Mouse (Mus musculus) C2C12 (cell line): Measurements from ENCODE around the gene Cacna1c. TPM values are rescaled to one million over a fixed set of nuclear protein-coding genes. Genes with fewer than 3 reads are reported as not detected.

ENCODE experiments used
- H3K27me3 ChIP-seq: one replicate; pipeline ENCODE4 v1.6.1; 2011; ENCODE audit not compliant: control insufficient read depth, insufficient read depth, insufficient read length
- H3K36me3 ChIP-seq: one replicate; pipeline ENCODE4 v1.6.1; 2011; ENCODE audit not compliant: control insufficient read depth, insufficient read depth
- H3K4me3 ChIP-seq: one replicate; pipeline ENCODE4 v1.5.1; 2011; ENCODE audit warnings: mild to moderate bottlenecking, control low read depth; ENCODE audit not compliant: poor library complexity, insufficient read depth, severe bottlenecking
- H3K79me2 ChIP-seq: one replicate; pipeline ENCODE4 v1.6.1; 2011; ENCODE audit not compliant: control insufficient read depth, insufficient read depth
- H3K79me3 ChIP-seq: one replicate; pipeline ENCODE4 v1.6.1; 2011; ENCODE audit warnings: low read depth, control low read depth
- H3ac ChIP-seq: one replicate; pipeline ENCODE3; 2011; ENCODE audit warnings: low read depth; ENCODE audit not compliant: control insufficient read depth, insufficient read length
- CEBPB ChIP-seq: IDR thresholded peaks from one replicate; pipeline ENCODE4 v1.6.1; 2011; ENCODE audit warnings: low read depth, mild to moderate bottlenecking, control low read depth, moderate library complexity
- CTCF ChIP-seq: IDR thresholded peaks from one replicate; pipeline ENCODE4 v1.5.1; 2011; ENCODE audit not compliant: control insufficient read depth, insufficient read depth, insufficient read length
- FOSL1 ChIP-seq: IDR thresholded peaks from one replicate; pipeline ENCODE4 v1.8.0; 2011; ENCODE audit warnings: mild to moderate bottlenecking, low read length; ENCODE audit not compliant: poor library complexity, insufficient read depth, severe bottlenecking
- MAX ChIP-seq: IDR thresholded peaks from one replicate; pipeline ENCODE4 v1.6.1; 2011; ENCODE audit warnings: mild to moderate bottlenecking, control low read depth
- MYOD1 ChIP-seq: IDR thresholded peaks from one replicate; pipeline ENCODE4 v1.6.1; 2011; ENCODE audit warnings: low read depth; ENCODE audit not compliant: control insufficient read depth, insufficient read length
- MYOG ChIP-seq: IDR thresholded peaks from one replicate; pipeline ENCODE4 v1.6.1; 2011; ENCODE audit not compliant: control insufficient read depth, insufficient read length; ENCODE audit errors: extremely low read depth
- USF1 ChIP-seq: IDR thresholded peaks from one replicate; pipeline ENCODE4 v1.6.1; 2011; ENCODE audit warnings: low read depth, mild to moderate bottlenecking, control low read depth, moderate library complexity
- polyA plus RNA-seq: library from polyadenylated mRNA; unstranded; fragments of >200 nt; fragmentation: generic; extraction: Trizol; gene quantifications from one replicate; pipeline ENCODE4 v1.2.1, GENCODE M21; 2012; ENCODE audit warnings: missing spikeins

Cacna1c gene
- polyA plus RNA-seq, 1 experiment = not detected

- TF ChIP-seq USF1 (no peak), MYOD1 (no peak), MAX (no peak), CEBPB (no peak), MYOG (no peak), CTCF (no peak), FOSL1 (no peak)
- peaks cover 37% of the 10 kb centered on the region for H3K27me3 ChIP-seq
- H3K79me3 ChIP-seq = no peaks in the 10 kb centered on the region
- no peaks in the 10 kb centered on the region for H3K36me3 ChIP-seq
- no peak overlapping the region for H3K4me3 ChIP-seq
- H3K79me2 ChIP-seq = no peaks in the 10 kb centered on the region
- no peak overlapping the region for H3ac ChIP-seq
Observed at GRCm38 (mm10) chr6:118608906-118609305, 587.3 kb downstream of the Cacna1c start.

GRCm38 (mm10) chr6:118605974-118606373 is 590.2 kb downstream of the Cacna1c start:
- H3K4me3 ChIP-seq = no peak overlapping the region
- no peaks in the 10 kb centered on the region for H3K79me2 ChIP-seq
- H3K79me3 ChIP-seq = no peaks in the 10 kb centered on the region
- H3K27me3 ChIP-seq = peaks cover 52% of the 10 kb centered on the region
- H3ac ChIP-seq = no peak overlapping the region
- H3K36me3 ChIP-seq = no peaks in the 10 kb centered on the region
- TF ChIP-seq FOSL1 = no peak

GRCm38 (mm10) chr6:118603825-118604224 is 592.4 kb downstream of the Cacna1c start:
- no peak for TF ChIP-seq MYOD1
- TF ChIP-seq MAX = no peak
- TF ChIP-seq CEBPB = no peak
- no peak for TF ChIP-seq USF1
- TF ChIP-seq MYOG = no peak
- no peak for TF ChIP-seq CTCF
- no peak for TF ChIP-seq FOSL1
- Histone ChIP-seq H3K36me3 (no peaks in the 10 kb centered on the region), H3K27me3 (peaks cover 46% of the 10 kb centered on the region), H3K79me3 (no peaks in the 10 kb centered on the region), H3ac (no peak overlapping the region), H3K79me2 (no peaks in the 10 kb centered on the region), H3K4me3 (no peak overlapping the region)

GRCm38 (mm10) chr6:118595681-118596055 is 600.5 kb downstream of the Cacna1c start:
- H3K4me3 ChIP-seq = no peak overlapping the region
- no peaks in the 10 kb centered on the region for H3K79me2 ChIP-seq
- no peak overlapping the region for H3ac ChIP-seq
- H3K36me3 ChIP-seq = no peaks in the 10 kb centered on the region
- peaks cover 68% of the 10 kb centered on the region for H3K27me3 ChIP-seq
- no peak for TF ChIP-seq MYOG
- TF ChIP-seq CTCF = no peak
- TF ChIP-seq MYOD1 = no peak
- no peak for TF ChIP-seq USF1
- no peak for TF ChIP-seq MAX
- TF ChIP-seq CEBPB = no peak
- TF ChIP-seq FOSL1 = no peak
- no peaks in the 10 kb centered on the region for H3K79me3 ChIP-seq

GRCm38 (mm10) chr6:118594833-118595680 is 601.2 kb downstream of the Cacna1c start:
- H3K79me2 ChIP-seq = no peaks in the 10 kb centered on the region
- peaks cover 70% of the 10 kb centered on the region for H3K27me3 ChIP-seq
- H3K36me3 ChIP-seq = no peaks in the 10 kb centered on the region
- H3K4me3 ChIP-seq = no peak overlapping the region
- no peak for TF ChIP-seq CTCF
- no peak for TF ChIP-seq CEBPB
- TF ChIP-seq MAX = no peak
- H3K79me3 ChIP-seq = no peaks in the 10 kb centered on the region
- no peak overlapping the region for H3ac ChIP-seq

- H3K4me3 ChIP-seq = no peak overlapping the region
- H3K36me3 ChIP-seq = no peaks in the 10 kb centered on the region
- no peak overlapping the region for H3ac ChIP-seq
- peaks cover 70% of the 10 kb centered on the region for H3K27me3 ChIP-seq
- no peaks in the 10 kb centered on the region for H3K79me3 ChIP-seq
- no peak for TF ChIP-seq MAX
- no peak for TF ChIP-seq CTCF
- no peak for TF ChIP-seq CEBPB
- no peak for TF ChIP-seq MYOG
- no peak for TF ChIP-seq USF1
- no peak for TF ChIP-seq MYOD1
- no peak for TF ChIP-seq FOSL1
- H3K79me2 ChIP-seq = no peaks in the 10 kb centered on the region
Observed at GRCm38 (mm10) chr6:118594070-118594469, 602.1 kb downstream of the Cacna1c start.
